In the genomic region with DNA sequence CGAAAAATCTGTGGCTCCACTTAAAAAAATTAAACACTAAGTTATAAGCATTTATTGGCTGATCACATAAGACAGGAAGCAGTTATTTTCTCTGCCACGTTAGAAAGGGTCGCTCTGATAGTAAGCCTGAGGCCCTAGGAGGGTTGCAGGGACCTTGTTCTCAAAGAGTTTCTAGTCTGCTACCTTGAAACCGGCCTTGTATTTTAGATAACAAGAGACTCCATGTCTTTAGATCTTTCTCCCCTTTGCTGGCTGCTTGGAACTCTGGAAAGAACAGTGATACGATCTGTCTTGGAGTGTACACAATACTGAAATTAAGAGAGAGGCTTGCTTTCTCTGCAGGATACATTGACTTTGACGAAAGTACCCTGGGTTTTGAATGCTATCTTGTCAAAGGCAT, we compare ENCODE assay signal across 8 mouse cellular contexts. TPM values are rescaled to one million over a fixed set of nuclear protein-coding genes. Genes with fewer than 3 reads are reported as not detected.
DNase-seq lines count a peak whose midpoint lies in the region; ATAC-seq and TF ChIP-seq lines count a peak whose summit lies in the region.

No protein-coding gene starts in this region.

- peak overlapping the region; percentile 80; the same call in 1 of the 2 replicates for H3K4me3 ChIP-seq in heart, embryonic 12.5 days
- peak overlapping the region; percentile 72 to 74 for H3K4me3 ChIP-seq in MEL (ENCODE audit: control insufficient read depth in 1 of 2, insufficient read depth in 1 of 2, low read depth in 2 of 2, low read length in 2 of 2)
- peak overlapping the region; percentile 76 for H3K4me3 ChIP-seq in hindbrain, embryonic 12.5 days
- peak overlapping the region; percentile 85 for H3K4me3 ChIP-seq in midbrain, embryonic 10.5 days

- peaks cover 6% of the 10 kb centered on the region for H3K79me2 ChIP-seq in MEL (ENCODE audit: control insufficient read depth, insufficient read depth, low read length, poor library complexity)

- TF ChIP-seq POLR2A in MEL (IDR thresholded peaks at IDR 0.05; ENCODE audit: control insufficient read depth in 1 of 2, insufficient read depth in 1 of 2, low read depth in 1 of 2, low read length in 2 of 2, poor library complexity in 1 of 2): no peak

- no peaks in the 10 kb centered on the region for H3K36me3 ChIP-seq in heart, embryonic 12.5 days
- peaks cover 0 to 12% of the 10 kb centered on the region in 2 experiments; a peak in 2 of 4 replicates for H3K36me3 ChIP-seq in MEL (ENCODE audit: control insufficient read depth in 1 of 2, insufficient read depth in 2 of 2, low read length in 2 of 2)
- H3K36me3 ChIP-seq in hindbrain, embryonic 12.5 days: no peaks in the 10 kb centered on the region
- H3K36me3 ChIP-seq in midbrain, embryonic 10.5 days: no peaks in the 10 kb centered on the region

- H3K9me3 ChIP-seq in heart, embryonic 12.5 days (replicated peaks): 0 out of 2 replicates have a peak, but pooled peaks cover 4% of the 10 kb centered on the region
- no peaks in the 10 kb centered on the region for H3K9me3 ChIP-seq in MEL (replicated peaks; ENCODE audit: insufficient read depth, low read length)
- no peaks in the 10 kb centered on the region for H3K9me3 ChIP-seq in hindbrain, embryonic 12.5 days (replicated peaks)
- H3K9me3 ChIP-seq in midbrain, embryonic 10.5 days (replicated peaks): no peaks in the 10 kb centered on the region

- no peak for ATAC-seq in heart, embryonic 12.5 days (ENCODE audit: insufficient number of reproducible peaks, low FRiP score)
- no peak for ATAC-seq in hindbrain, embryonic 12.5 days (ENCODE audit: low FRiP score)

- H3K27me3 ChIP-seq in heart, embryonic 12.5 days (replicated peaks): 0 out of 2 replicates have a peak, but pooled peaks cover 5% of the 10 kb centered on the region
- no peaks in the 10 kb centered on the region for H3K27me3 ChIP-seq in MEL (ENCODE audit: control insufficient read depth in 1 of 2, insufficient read depth in 2 of 2, low read length in 2 of 2)
- no peaks in the 10 kb centered on the region for H3K27me3 ChIP-seq in hindbrain, embryonic 12.5 days
- H3K27me3 ChIP-seq in midbrain, embryonic 10.5 days (ENCODE audit: low read depth, poor library complexity, severe bottlenecking): peaks cover 37% of the 10 kb centered on the region

- no peak for DNase-seq in heart, postnatal 4 days
- DNase-seq in MEL (ENCODE audit: low read depth, low spot score): peak; percentile 72
- DNase-seq in midbrain, embryonic 10.5 days (ENCODE audit: low spot score): no peak
- no peak for DNase-seq in adrenal gland, adult 2 months
- no peak for DNase-seq in layer of hippocampus, adult 18-20 months (ENCODE audit: low spot score in 2 of 2)
- DNase-seq in testis, postnatal 14 days (ENCODE audit: low spot score): no peak

- peaks cover 17% of the 10 kb centered on the region for H3K4me1 ChIP-seq in heart, embryonic 12.5 days (replicated peaks)
- peaks cover 9 to 13% of the 10 kb centered on the region in 2 experiments; a peak in 3 of 4 replicates for H3K4me1 ChIP-seq in MEL (ENCODE audit: control insufficient read depth in 1 of 2, insufficient read depth in 2 of 2, low read length in 2 of 2)
- H3K4me1 ChIP-seq in hindbrain, embryonic 12.5 days: peaks cover 11% of the 10 kb centered on the region
- H3K4me1 ChIP-seq in midbrain, embryonic 10.5 days: peaks cover 19% of the 10 kb centered on the region

- H3K4me2 ChIP-seq in heart, embryonic 12.5 days: peak overlapping the region; percentile 88
- H3K4me2 ChIP-seq in hindbrain, embryonic 12.5 days (replicated peaks): peak overlapping the region; percentile 67

- TF ChIP-seq EP300 in MEL (IDR thresholded peaks at IDR 0.05; ENCODE audit: low read depth in 1 of 2, low read length in 2 of 2): no peak

- TF ChIP-seq RAD21 in MEL (IDR thresholded peaks at IDR 0.05; ENCODE audit: low read depth, low read length): no peak

- no peak overlapping the region for H3K9ac ChIP-seq in heart, embryonic 12.5 days
- H3K9ac ChIP-seq in MEL (ENCODE audit: control insufficient read depth, low read depth, low read length, poor library complexity, severe bottlenecking): peak overlapping the region; percentile 76
- H3K9ac ChIP-seq in hindbrain, embryonic 12.5 days: peak overlapping the region; percentile 82

- no peak overlapping the region for H3K27ac ChIP-seq in heart, embryonic 12.5 days (ENCODE audit: poor library complexity, severe bottlenecking)
- H3K27ac ChIP-seq in MEL (ENCODE audit: control insufficient read depth, low read depth, low read length): peak overlapping the region; percentile 46
- H3K27ac ChIP-seq in hindbrain, embryonic 12.5 days: no peak overlapping the region
- no peak overlapping the region for H3K27ac ChIP-seq in midbrain, embryonic 10.5 days (replicated peaks)

- 46% methylated on average over 6 of the region's 6 CpGs for WGBS in heart, embryonic 12.5 days
- WGBS in hindbrain, embryonic 12.5 days: 46% methylated on average over 6 of the region's 6 CpGs
- WGBS in midbrain, embryonic 10.5 days: 52% methylated on average over 6 of the region's 6 CpGs

- no peak for TF ChIP-seq CTCF in MEL (IDR thresholded peaks at IDR 0.05 in 2 of 3, conservative IDR thresholded peaks at IDR 0.05 in 1 of 3; ENCODE audit: control insufficient read depth in 1 of 3, insufficient read depth in 1 of 3, low read depth in 2 of 3, low read length in 3 of 3, poor library complexity in 1 of 3, severe bottlenecking in 1 of 3)

TF ChIP-seq in MEL, 35 proteins besides CTCF, POLR2A, EP300 and RAD21:
- TF ChIP-seq ETS1 (IDR thresholded peaks at IDR 0.05; ENCODE audit: low read depth, low read length) (0 out of 2 replicates have a peak, but pooled peaks have one; percentile 9), CHD2 (IDR thresholded peaks at IDR 0.05; ENCODE audit: low read length) (no peak), TBP (IDR thresholded peaks at IDR 0.05; ENCODE audit: low read depth, low read length) (no peak), HCFC1 (IDR thresholded peaks at IDR 0.05; ENCODE audit: low read depth, low read length) (no peak), GATA1 (IDR thresholded peaks at IDR 0.05; ENCODE audit: low read depth, low read length) (peak; percentile 46; the same call in 1 of the 2 replicates)
TF ChIP-seq in MEL: peak in this region for 2.

RNA-seq across cellular contexts. Expression of gene Hebp1, which starts 0.9 kb away (rescaled TPM):
- 14.8 and 16.0 TPM in 2 replicates for polyA plus RNA-seq in heart, embryonic 12.5 days (2016; fragmentation: Nextera tagmentation; extraction: Ambion mirVana)
- 10 to 100 TPM; 45.0 to 59.6 TPM for total RNA-seq in heart, postnatal 4 days (2021)
- total RNA-seq in MEL (2012; rRNA removed): 8.5 and 16.7 TPM in 2 replicates
- 10 to 100 TPM in 1 of 2 experiments, not detected in 1; 25.1 TPM for polyA plus RNA-seq in MEL (2012; ENCODE audit: insufficient read depth in 1 of 2, insufficient read length in 2 of 2, low read depth in 1 of 2, low replicate concordance in 2 of 2, missing spikeins in 1 of 2)
- polyA plus RNA-seq in hindbrain, embryonic 12.5 days (2016; fragmentation: Nextera tagmentation; extraction: Ambion mirVana): 4.0 and 6.2 TPM in 2 replicates
- polyA plus RNA-seq in midbrain, embryonic 10.5 days (2016; fragmentation: Nextera tagmentation; extraction: Ambion mirVana): 4.8 and 5.2 TPM in 2 replicates
- 10 to 100 TPM; 18.0 to 27.6 TPM for total RNA-seq in adrenal gland, adult 2 months (2021)
- polyA plus RNA-seq in adrenal gland, adult 2 months (2012; rRNA removed): 9.5 and 13.4 TPM in 2 replicates
- 10 to 100 TPM; 84.3 to 93.4 TPM for total RNA-seq in layer of hippocampus, adult 18-20 months (2021)

RNA-seq across cellular contexts. Expression of gene Fam234b, which starts 0.9 kb away (rescaled TPM):
- 9.0 and 10.7 TPM in 2 replicates for polyA plus RNA-seq in heart, embryonic 12.5 days (2016; fragmentation: Nextera tagmentation; extraction: Ambion mirVana)
- 1 to 10 TPM; 7.2 to 8.0 TPM for total RNA-seq in heart, postnatal 4 days (2021)
- total RNA-seq in MEL (2012; rRNA removed): 11.9 and 12.2 TPM in 2 replicates
- 10 to 100 TPM in 1 of 2 experiments, not detected in 1; 20.5 TPM for polyA plus RNA-seq in MEL (2012; ENCODE audit: insufficient read depth in 1 of 2, insufficient read length in 2 of 2, low read depth in 1 of 2, low replicate concordance in 2 of 2, missing spikeins in 1 of 2)
- polyA plus RNA-seq in hindbrain, embryonic 12.5 days (2016; fragmentation: Nextera tagmentation; extraction: Ambion mirVana): 47.6 and 51.1 TPM in 2 replicates
- 21.7 and 29.5 TPM in 2 replicates for polyA plus RNA-seq in midbrain, embryonic 10.5 days (2016; fragmentation: Nextera tagmentation; extraction: Ambion mirVana)
- 10 to 100 TPM; 13.8 to 31.3 TPM for total RNA-seq in adrenal gland, adult 2 months (2021)
- polyA plus RNA-seq in adrenal gland, adult 2 months (2012; rRNA removed): 14.0 and 21.0 TPM in 2 replicates
- total RNA-seq in layer of hippocampus, adult 18-20 months (2021): 100 to 1,000 TPM; 169 to 171 TPM

RNA-seq across cellular contexts. Expression of gene Gsg1, which starts 55.4 kb away (rescaled TPM):
- polyA plus RNA-seq in heart, embryonic 12.5 days (2016; fragmentation: Nextera tagmentation; extraction: Ambion mirVana): 0.59 and 0.69 TPM in 2 replicates
- under 1 TPM; 0.81 to 0.88 TPM for total RNA-seq in heart, postnatal 4 days (2021)
- total RNA-seq in MEL (2012; rRNA removed): not detected in 2 replicates
- polyA plus RNA-seq in MEL (2012; ENCODE audit: insufficient read depth in 1 of 2, insufficient read length in 2 of 2, low read depth in 1 of 2, low replicate concordance in 2 of 2, missing spikeins in 1 of 2): not detected
- polyA plus RNA-seq in hindbrain, embryonic 12.5 days (2016; fragmentation: Nextera tagmentation; extraction: Ambion mirVana): 0.40 and 0.78 TPM in 2 replicates
- 0.09 and 0.47 TPM in 2 replicates for polyA plus RNA-seq in midbrain, embryonic 10.5 days (2016; fragmentation: Nextera tagmentation; extraction: Ambion mirVana)
- total RNA-seq in adrenal gland, adult 2 months (2021): not detected
- polyA plus RNA-seq in adrenal gland, adult 2 months (2012; rRNA removed): 0.18 TPM in 1 of 2 replicates, not detected in the other
- total RNA-seq in layer of hippocampus, adult 18-20 months (2021): not detected
